Mouse (Mus musculus): Measurements from ENCODE around the gene Ankrd39. TPM values are rescaled to one million over a fixed set of nuclear protein-coding genes. Genes with fewer than 3 reads are reported as not detected.

The Ankrd39 gene
- polyA plus RNA-seq, 1 experiment from 2014 or later: 22.3 TPM

DNA sequence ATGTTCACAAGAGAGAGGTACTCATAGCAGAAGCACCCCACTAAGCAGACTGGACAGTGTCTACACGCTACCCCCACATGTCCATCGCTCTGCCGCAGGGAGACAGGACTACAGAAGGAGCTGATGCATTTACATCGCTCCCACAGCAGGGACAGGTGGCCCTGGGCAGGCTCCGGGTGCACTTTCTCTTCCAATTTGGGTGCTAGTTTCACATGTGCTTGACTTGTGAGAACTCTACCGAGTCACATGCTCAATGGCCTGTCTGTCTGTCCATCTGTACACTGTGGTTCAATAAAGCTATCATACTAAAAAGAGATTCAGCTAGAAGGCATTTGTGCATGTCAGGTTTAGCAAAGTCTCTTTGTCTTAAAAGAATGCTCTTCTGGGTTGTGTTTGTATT lies 40.6 kb upstream of the Ankrd39 start:
- 87% methylated on average over 6 of the region's 6 CpGs for WGBS
- Histone ChIP-seq H3K4me1 (ENCODE audit: control insufficient read depth, insufficient read depth, low read length) (0 out of 2 replicates have a peak, but pooled peaks cover 5% of the 10 kb centered on the region), H3K4me2 (ENCODE audit: low read length) (no peak overlapping the region), H3K4me3 (replicated peaks; ENCODE audit: low read depth, low read length) (no peak overlapping the region), H3K9me3 (ENCODE audit: control insufficient read depth, low read length) (no peaks in the 10 kb centered on the region), H3K36me3 (ENCODE audit: control insufficient read depth, insufficient read depth, low read length) (no peaks in the 10 kb centered on the region), H3K27ac (replicated peaks; ENCODE audit: low read depth, low read length) (no peak overlapping the region), H3K9ac (replicated peaks; ENCODE audit: low read length) (no peak overlapping the region), H3K27me3 (ENCODE audit: control insufficient read depth, insufficient read depth, low read length) (no peaks in the 10 kb centered on the region)
- DNase-seq: no peak
- ATAC-seq (ENCODE audit: low FRiP score, low TSS enrichment): no peak

DNA sequence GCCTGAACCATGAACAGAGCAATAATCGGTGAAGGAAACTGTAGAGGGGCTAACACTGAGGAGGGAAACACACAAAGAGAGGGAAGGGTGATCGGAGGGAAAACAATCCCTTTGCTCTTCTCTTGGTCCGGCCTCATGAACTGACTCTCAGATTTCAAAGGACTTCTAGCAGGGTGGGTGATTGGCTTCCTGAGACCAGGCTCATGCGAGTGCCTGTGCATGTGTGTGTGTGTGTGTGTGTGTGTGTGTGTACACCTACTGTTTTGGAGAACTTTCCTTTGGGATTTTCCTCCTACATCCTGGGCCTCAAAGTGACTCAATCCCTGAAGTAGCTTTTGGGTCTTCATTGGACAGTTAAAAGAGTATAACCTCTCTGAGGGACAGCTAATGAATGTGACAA lies 39.0 kb upstream of the Ankrd39 start:
- DNase-seq: no peak

DNA sequence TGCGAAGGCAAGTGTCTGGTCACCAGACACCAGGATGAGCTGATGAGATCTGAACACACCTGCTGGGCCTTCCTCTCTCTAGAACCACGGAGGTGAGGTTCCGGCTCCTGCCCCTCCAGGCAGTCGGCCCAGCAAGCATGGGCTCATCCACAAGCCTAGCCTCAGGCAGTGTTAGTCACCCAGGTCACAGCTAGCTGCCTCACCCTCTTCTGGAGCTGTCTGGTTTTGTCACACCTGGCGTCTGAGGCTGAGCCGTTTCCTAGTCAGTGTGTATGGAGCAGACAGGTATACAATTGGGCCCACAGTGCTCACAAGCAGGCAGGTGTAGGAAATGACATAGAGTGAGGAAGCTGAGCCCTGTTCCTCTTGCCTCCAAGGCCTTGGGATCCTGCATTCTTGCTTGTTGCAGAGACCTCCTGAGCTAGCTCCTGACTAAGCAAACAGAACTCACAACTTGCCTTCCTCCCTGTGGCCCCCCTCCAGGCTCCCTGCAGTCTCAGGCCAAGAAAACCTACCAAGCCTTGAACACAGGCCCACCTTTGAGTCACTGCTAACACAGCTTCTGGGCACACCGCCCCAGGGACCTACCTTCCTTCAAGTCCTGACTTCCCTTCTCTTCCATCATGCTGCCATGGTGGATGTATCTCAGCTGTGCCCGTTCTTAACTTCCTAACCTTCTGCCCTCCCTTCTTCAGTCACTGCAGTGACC lies 36.3 kb upstream of the Ankrd39 start:
- no peak for ATAC-seq (ENCODE audit: low FRiP score, low TSS enrichment)
- no peaks in the 10 kb centered on the region for H3K36me3 ChIP-seq (ENCODE audit: control insufficient read depth, insufficient read depth, low read length)
- H3K27ac ChIP-seq (replicated peaks; ENCODE audit: low read depth, low read length): no peak overlapping the region
- peaks cover 22% of the 10 kb centered on the region for H3K4me1 ChIP-seq (ENCODE audit: control insufficient read depth, insufficient read depth, low read length)
- no peak overlapping the region for H3K9ac ChIP-seq (replicated peaks; ENCODE audit: low read length)
- no peaks in the 10 kb centered on the region for H3K27me3 ChIP-seq (ENCODE audit: control insufficient read depth, insufficient read depth, low read length)
- DNase-seq: no peak
- no peak overlapping the region for H3K4me3 ChIP-seq (replicated peaks; ENCODE audit: low read depth, low read length)
- 82% methylated on average over 8 of the region's 8 CpGs for WGBS
- no peak overlapping the region for H3K4me2 ChIP-seq (ENCODE audit: low read length)
- no peaks in the 10 kb centered on the region for H3K9me3 ChIP-seq (ENCODE audit: control insufficient read depth, low read length)

More for the DNA sequence above, 39.0 kb upstream of the Ankrd39 start:
- ATAC-seq (ENCODE audit: low FRiP score, low TSS enrichment): no peak
- H3K27me3 ChIP-seq (ENCODE audit: control insufficient read depth, insufficient read depth, low read length): no peaks in the 10 kb centered on the region
- H3K4me3 ChIP-seq (replicated peaks; ENCODE audit: low read depth, low read length): no peak overlapping the region
- H3K4me2 ChIP-seq (ENCODE audit: low read length): no peak overlapping the region
- H3K4me1 ChIP-seq (ENCODE audit: control insufficient read depth, insufficient read depth, low read length): peaks cover 6% of the 10 kb centered on the region; the same call in 1 of the 2 replicates
- WGBS: 47% methylated on average over 4 of the region's 4 CpGs
- no peak overlapping the region for H3K27ac ChIP-seq (replicated peaks; ENCODE audit: low read depth, low read length)
- no peak overlapping the region for H3K9ac ChIP-seq (replicated peaks; ENCODE audit: low read length)
- no peaks in the 10 kb centered on the region for H3K9me3 ChIP-seq (ENCODE audit: control insufficient read depth, low read length)
- H3K36me3 ChIP-seq (ENCODE audit: control insufficient read depth, insufficient read depth, low read length): no peaks in the 10 kb centered on the region

DNA sequence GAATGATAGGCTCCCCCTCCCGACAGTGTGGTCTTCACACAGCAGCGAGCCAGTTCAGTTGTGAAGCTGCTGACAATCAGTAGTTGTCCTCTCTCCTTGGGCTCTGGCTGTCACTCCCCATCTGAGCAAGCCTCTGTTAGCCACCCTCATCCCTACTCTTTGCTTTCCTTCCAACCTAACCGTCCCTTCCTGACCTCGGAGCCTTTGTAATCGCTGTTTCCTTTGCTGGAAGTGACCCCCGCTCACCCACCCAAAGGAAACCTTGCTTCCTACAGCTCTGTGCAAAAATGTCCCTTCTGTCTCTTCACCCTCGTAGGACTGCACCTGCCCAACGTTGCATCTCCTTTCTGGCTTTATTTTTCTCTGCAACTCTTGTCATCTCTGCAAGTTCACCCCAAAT lies 35.0 kb upstream of the Ankrd39 start:
- no peaks in the 10 kb centered on the region for H3K9me3 ChIP-seq (ENCODE audit: control insufficient read depth, low read length)
- no peak overlapping the region for H3K27ac ChIP-seq (replicated peaks; ENCODE audit: low read depth, low read length)
- no peak overlapping the region for H3K4me2 ChIP-seq (ENCODE audit: low read length)
- no peaks in the 10 kb centered on the region for H3K36me3 ChIP-seq (ENCODE audit: control insufficient read depth, insufficient read depth, low read length)
- 74% methylated on average over 8 of the region's 8 CpGs for WGBS
- H3K27me3 ChIP-seq (ENCODE audit: control insufficient read depth, insufficient read depth, low read length): no peaks in the 10 kb centered on the region
- no peak for ATAC-seq (ENCODE audit: low FRiP score, low TSS enrichment)
- no peak overlapping the region for H3K4me3 ChIP-seq (replicated peaks; ENCODE audit: low read depth, low read length)
- no peak overlapping the region for H3K9ac ChIP-seq (replicated peaks; ENCODE audit: low read length)
- peaks cover 19% of the 10 kb centered on the region for H3K4me1 ChIP-seq (ENCODE audit: control insufficient read depth, insufficient read depth, low read length)
- DNase-seq: no peak

DNA sequence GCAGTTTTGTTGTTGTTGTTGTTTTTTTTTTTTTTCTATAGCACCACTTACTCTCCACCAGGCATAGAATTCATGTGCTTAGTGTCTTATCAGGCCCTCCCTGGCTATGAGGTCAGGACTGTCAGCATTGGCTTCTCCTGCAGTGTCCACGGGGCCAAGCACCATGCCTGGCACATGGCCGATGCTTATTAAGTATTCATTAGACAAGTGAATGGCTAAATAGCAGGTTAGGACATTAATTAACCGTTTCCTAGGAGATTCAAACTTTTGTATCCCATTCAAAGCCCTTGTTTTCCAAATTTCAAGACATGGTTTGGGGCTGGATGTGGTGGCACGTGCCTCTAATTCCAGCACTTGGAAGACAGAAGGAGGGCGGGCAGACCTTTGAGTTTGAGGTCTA lies 34.0 kb upstream of the Ankrd39 start:
- H3K27ac ChIP-seq (replicated peaks; ENCODE audit: low read depth, low read length): peak overlapping the region; percentile 80
- H3K9me3 ChIP-seq (ENCODE audit: control insufficient read depth, low read length): no peaks in the 10 kb centered on the region
- H3K4me3 ChIP-seq (replicated peaks; ENCODE audit: low read depth, low read length): no peak overlapping the region
- DNase-seq: no peak
- peaks cover 19% of the 10 kb centered on the region for H3K4me1 ChIP-seq (ENCODE audit: control insufficient read depth, insufficient read depth, low read length)
- no peaks in the 10 kb centered on the region for H3K36me3 ChIP-seq (ENCODE audit: control insufficient read depth, insufficient read depth, low read length)
- H3K9ac ChIP-seq (replicated peaks; ENCODE audit: low read length): no peak overlapping the region
- no peak overlapping the region for H3K4me2 ChIP-seq (ENCODE audit: low read length)
- 48% methylated on average over 5 of the region's 5 CpGs for WGBS
- H3K27me3 ChIP-seq (ENCODE audit: control insufficient read depth, insufficient read depth, low read length): no peaks in the 10 kb centered on the region
- no peak for ATAC-seq (ENCODE audit: low FRiP score, low TSS enrichment)

DNA sequence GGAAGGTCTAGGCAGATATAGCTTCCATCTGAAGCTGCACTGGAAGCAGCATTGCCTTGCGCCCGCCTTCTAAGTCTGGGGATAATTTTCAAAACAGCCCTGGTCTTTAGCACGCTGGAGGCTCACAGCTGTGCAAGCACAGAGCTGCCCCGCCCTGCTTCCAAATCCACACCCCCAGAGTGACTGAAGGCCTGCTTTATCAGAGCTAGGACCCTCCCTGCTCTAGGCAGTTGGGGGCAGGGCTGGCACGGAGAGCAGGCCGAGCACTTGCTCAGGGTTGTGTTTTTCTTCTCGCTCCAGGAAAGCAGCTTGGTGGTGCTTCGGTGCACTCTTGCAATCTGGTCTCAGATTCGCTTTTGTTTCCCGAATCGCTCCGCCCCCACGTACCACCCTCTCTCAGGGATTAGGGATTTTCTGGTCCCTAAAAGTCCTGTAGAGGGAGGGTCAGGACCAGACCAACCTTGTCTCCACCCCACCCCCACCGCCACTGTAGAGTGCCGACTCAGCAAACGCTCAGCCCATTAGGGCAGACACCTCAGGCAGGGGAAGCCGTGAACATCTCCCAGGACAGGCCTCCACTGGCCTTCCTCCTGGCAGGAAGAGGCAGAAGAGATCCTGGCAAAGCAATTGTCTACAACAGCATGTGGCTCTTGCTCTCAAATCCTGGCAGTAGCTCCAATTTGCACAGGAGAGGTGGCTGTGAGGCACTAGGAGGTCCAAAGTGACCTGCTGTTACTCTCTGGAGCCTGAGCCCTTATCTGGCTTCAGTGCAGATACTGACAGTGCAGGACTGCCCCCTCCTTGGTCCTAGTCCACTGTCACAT lies 33.4 kb upstream of the Ankrd39 start:
- H3K4me3 ChIP-seq (replicated peaks; ENCODE audit: low read depth, low read length): no peak overlapping the region; the same call in 1 of the 2 replicates
- H3K4me1 ChIP-seq (ENCODE audit: control insufficient read depth, insufficient read depth, low read length): peaks cover 19% of the 10 kb centered on the region
- peak overlapping the region; percentile 24 for H3K4me2 ChIP-seq (ENCODE audit: low read length)
- peak overlapping the region; percentile 43 for H3K9ac ChIP-seq (replicated peaks; ENCODE audit: low read length)
- peak; percentile 75 for DNase-seq
- peak overlapping the region; percentile 80 for H3K27ac ChIP-seq (replicated peaks; ENCODE audit: low read depth, low read length)
- peak; percentile 83 for ATAC-seq (ENCODE audit: low FRiP score, low TSS enrichment)
- no peaks in the 10 kb centered on the region for H3K36me3 ChIP-seq (ENCODE audit: control insufficient read depth, insufficient read depth, low read length)
- no peaks in the 10 kb centered on the region for H3K27me3 ChIP-seq (ENCODE audit: control insufficient read depth, insufficient read depth, low read length)
- H3K9me3 ChIP-seq (ENCODE audit: control insufficient read depth, low read length): no peaks in the 10 kb centered on the region
- WGBS: 2% methylated on average over 17 of the region's 17 CpGs

DNA sequence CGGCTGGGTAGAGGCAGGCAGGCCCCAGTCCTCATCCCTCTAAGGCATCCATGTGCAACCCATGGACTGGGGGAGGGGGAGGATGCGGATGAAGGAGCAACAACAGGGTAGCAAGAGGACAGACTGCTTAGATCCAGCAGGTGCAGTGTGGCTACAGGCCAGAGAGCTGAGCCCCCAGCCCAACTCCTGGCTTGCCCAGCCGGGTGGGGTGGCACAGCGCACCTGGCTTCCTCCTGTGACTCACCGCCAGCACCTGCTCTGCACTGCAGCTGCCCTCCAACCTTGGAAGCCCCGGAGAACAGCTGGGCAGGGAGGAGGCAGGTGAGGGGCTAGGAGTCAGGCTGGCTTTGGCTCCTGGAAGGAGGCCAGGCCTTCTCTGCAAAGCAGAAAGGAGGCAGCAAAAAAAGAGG lies 32.7 kb upstream of the Ankrd39 start:
- Histone ChIP-seq H3K27me3 (ENCODE audit: control insufficient read depth, insufficient read depth, low read length) (no peaks in the 10 kb centered on the region), H3K4me2 (ENCODE audit: low read length) (peak overlapping the region; percentile 24), H3K27ac (replicated peaks; ENCODE audit: low read depth, low read length) (peak overlapping the region; percentile 80), H3K4me3 (replicated peaks; ENCODE audit: low read depth, low read length) (no peak overlapping the region), H3K36me3 (ENCODE audit: control insufficient read depth, insufficient read depth, low read length) (no peaks in the 10 kb centered on the region), H3K9ac (replicated peaks; ENCODE audit: low read length) (peak overlapping the region; percentile 43; the same call in 1 of the 2 replicates), H3K4me1 (ENCODE audit: control insufficient read depth, insufficient read depth, low read length) (peaks cover 19% of the 10 kb centered on the region), H3K9me3 (ENCODE audit: control insufficient read depth, low read length) (no peaks in the 10 kb centered on the region)
- no peak for DNase-seq
- 16% methylated on average over 6 of the region's 6 CpGs for WGBS
- ATAC-seq (ENCODE audit: low FRiP score, low TSS enrichment): peak; percentile 42

DNA sequence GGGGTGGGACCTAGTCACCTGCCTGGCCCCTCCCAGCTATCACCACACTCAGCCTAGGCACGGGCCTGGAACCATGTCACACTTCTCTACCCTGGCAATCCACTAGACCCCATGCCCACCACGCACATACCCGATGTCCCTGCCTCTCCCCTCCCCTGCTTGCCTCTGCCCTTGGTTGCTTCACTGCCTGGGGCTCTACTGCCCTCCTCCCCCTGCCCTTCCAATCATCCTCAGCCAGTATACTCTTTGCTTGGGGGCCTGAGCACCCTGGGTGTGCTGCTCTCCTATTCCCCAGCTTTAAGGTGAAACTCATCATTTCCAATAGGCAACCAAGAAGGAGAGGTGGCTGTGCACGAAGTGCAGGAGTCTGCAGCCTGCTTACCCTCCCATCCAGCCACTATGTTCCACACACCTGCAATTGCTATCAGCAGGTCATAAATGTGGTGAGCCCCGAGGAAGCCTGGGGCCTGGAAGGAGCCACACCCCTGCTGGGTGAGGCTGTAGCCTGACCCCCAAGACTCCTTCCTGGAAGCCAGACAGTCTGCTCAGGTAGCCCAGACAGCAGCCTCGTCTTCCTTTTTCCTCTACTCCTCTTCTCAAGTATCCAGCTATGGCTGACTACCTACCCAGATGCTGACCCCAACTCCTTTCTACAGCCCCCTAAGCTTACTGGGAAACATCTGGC lies 29.9 kb upstream of the Ankrd39 start:
- WGBS: 80% methylated on average over 6 of the region's 6 CpGs
- DNase-seq: no peak
- no peak for ATAC-seq (ENCODE audit: low FRiP score, low TSS enrichment)

More for the DNA sequence above, 29.9 kb upstream of the Ankrd39 start:
- Histone ChIP-seq H3K27me3 (ENCODE audit: control insufficient read depth, insufficient read depth, low read length) (no peaks in the 10 kb centered on the region), H3K4me1 (ENCODE audit: control insufficient read depth, insufficient read depth, low read length) (peaks cover 19% of the 10 kb centered on the region), H3K9me3 (ENCODE audit: control insufficient read depth, low read length) (no peaks in the 10 kb centered on the region), H3K9ac (replicated peaks; ENCODE audit: low read length) (no peak overlapping the region), H3K36me3 (ENCODE audit: control insufficient read depth, insufficient read depth, low read length) (no peaks in the 10 kb centered on the region), H3K4me3 (replicated peaks; ENCODE audit: low read depth, low read length) (no peak overlapping the region), H3K4me2 (ENCODE audit: low read length) (no peak overlapping the region), H3K27ac (replicated peaks; ENCODE audit: low read depth, low read length) (no peak overlapping the region)
